In genomic region chr11:75537491-75538183, GRCm38 (mm10) we compare ENCODE assay signal across 8 mouse cellular contexts. TPM values are rescaled to one million over a fixed set of nuclear protein-coding genes. Genes with fewer than 3 reads are reported as not detected.
DNase-seq lines count a peak whose midpoint lies in the region; ATAC-seq and TF ChIP-seq lines count a peak whose summit lies in the region.

No protein-coding gene starts in this region.

- no peak overlapping the region for H3K9ac ChIP-seq in kidney, embryonic 15.5 days
- H3K9ac ChIP-seq in hindbrain, embryonic 12.5 days = 0 out of 2 replicates have a peak overlapping the region, but pooled peaks have one; percentile 18
- H3K9ac ChIP-seq in liver, postnatal 0 days (replicated peaks) = no peak overlapping the region

- 54% methylated on average over 11 of the region's 11 CpGs for WGBS in kidney, embryonic 15.5 days
- 3% methylated on average over 11 of the region's 11 CpGs for WGBS in cerebellum, adult 2 months
- 36% methylated on average over 11 of the region's 11 CpGs for WGBS in hindbrain, embryonic 12.5 days
- WGBS in liver, postnatal 0 days (ENCODE audit: insufficient replicate concordance) = 66% methylated on average over 11 of the region's 11 CpGs

- peaks cover 56% of the 10 kb centered on the region for H3K4me1 ChIP-seq in kidney, embryonic 15.5 days
- H3K4me1 ChIP-seq in cerebellum, adult 2 months (ENCODE audit: control insufficient read depth, insufficient read depth, low read length) = peaks cover 63% of the 10 kb centered on the region
- peaks cover 40% of the 10 kb centered on the region for H3K4me1 ChIP-seq in hindbrain, embryonic 12.5 days
- peaks cover 21% of the 10 kb centered on the region for H3K4me1 ChIP-seq in liver, postnatal 0 days (ENCODE audit: insufficient read depth)

- H3K4me2 ChIP-seq in kidney, embryonic 15.5 days = no peak overlapping the region
- H3K4me2 ChIP-seq in hindbrain, embryonic 12.5 days (replicated peaks) = no peak overlapping the region
- no peak overlapping the region for H3K4me2 ChIP-seq in liver, postnatal 0 days (ENCODE audit: low read depth, low read length)

- H3K36me3 ChIP-seq in kidney, embryonic 15.5 days = no peaks in the 10 kb centered on the region
- no peaks in the 10 kb centered on the region for H3K36me3 ChIP-seq in hindbrain, embryonic 12.5 days
- H3K36me3 ChIP-seq in liver, postnatal 0 days (replicated peaks; ENCODE audit: insufficient read depth, low read length) = no peaks in the 10 kb centered on the region; the same call in 1 of the 2 replicates

- no peak overlapping the region for H3K4me3 ChIP-seq in kidney, embryonic 15.5 days (replicated peaks)
- peak overlapping the region; percentile 3 for H3K4me3 ChIP-seq in cerebellum, adult 2 months (replicated peaks; ENCODE audit: insufficient read depth, low read depth, low read length)
- H3K4me3 ChIP-seq in hindbrain, embryonic 12.5 days = no peak overlapping the region
- H3K4me3 ChIP-seq in liver, postnatal 0 days (ENCODE audit: low read depth, low read length) = no peak overlapping the region

- DNase-seq in kidney, adult 11 months = no peak
- DNase-seq in cerebellum, adult 2 months = peak; percentile 74 to 80
- DNase-seq in liver, postnatal 0 days = peak; percentile 45
- peak; percentile 74 for DNase-seq in thymus, postnatal 25 days
- no peak for DNase-seq in frontal cortex, postnatal 36 days (ENCODE audit: low spot score in 2 of 2)
- no peak for DNase-seq in gastrocnemius, adult 8-10 months (ENCODE audit: low spot score in 2 of 2)

- peak overlapping the region; percentile 57 for H3K27ac ChIP-seq in kidney, embryonic 15.5 days
- peak overlapping the region; percentile 90 for H3K27ac ChIP-seq in cerebellum, adult 2 months (ENCODE audit: insufficient read depth, low read length)
- H3K27ac ChIP-seq in hindbrain, embryonic 12.5 days = 0 out of 2 replicates have a peak overlapping the region, but pooled peaks have one; percentile 24
- H3K27ac ChIP-seq in liver, postnatal 0 days (ENCODE audit: low read depth) = 0 out of 2 replicates have a peak overlapping the region, but pooled peaks have one; percentile 1

- no peak for TF ChIP-seq POLR2A in cerebellum, adult 2 months (IDR thresholded peaks at IDR 0.05; ENCODE audit: borderline replicate concordance, insufficient read depth, low read length)

- peak; percentile 14; the same call in 1 of the 2 replicates for TF ChIP-seq CTCF in cerebellum, adult 2 months (IDR thresholded peaks at IDR 0.05; ENCODE audit: borderline replicate concordance, insufficient read depth, low read depth, low read length)
- TF ChIP-seq CTCF in liver, postnatal 0 days (IDR thresholded peaks at IDR 0.05; ENCODE audit: low read depth) = peak; percentile 16; the same call in 1 of the 2 replicates

- no peak for TF ChIP-seq EP300 in liver, postnatal 0 days (IDR thresholded peaks at IDR 0.05; ENCODE audit: low read depth)

- H3K27me3 ChIP-seq in kidney, embryonic 15.5 days = no peaks in the 10 kb centered on the region
- no peaks in the 10 kb centered on the region for H3K27me3 ChIP-seq in cerebellum, adult 2 months (ENCODE audit: control insufficient read depth, insufficient read depth, low read length)
- H3K27me3 ChIP-seq in hindbrain, embryonic 12.5 days = no peaks in the 10 kb centered on the region
- H3K27me3 ChIP-seq in liver, postnatal 0 days (ENCODE audit: insufficient read depth, low read length) = no peaks in the 10 kb centered on the region

- no peaks in the 10 kb centered on the region for H3K9me3 ChIP-seq in kidney, embryonic 15.5 days (replicated peaks)
- no peaks in the 10 kb centered on the region for H3K9me3 ChIP-seq in hindbrain, embryonic 12.5 days (replicated peaks)
- no peaks in the 10 kb centered on the region for H3K9me3 ChIP-seq in liver, postnatal 0 days (ENCODE audit: low read length)

- ATAC-seq in kidney, embryonic 15.5 days (replicated peaks; ENCODE audit: low FRiP score) = 0 out of 2 replicates have a peak, but pooled peaks have one; percentile 44
- no peak for ATAC-seq in hindbrain, embryonic 12.5 days (ENCODE audit: low FRiP score)
- ATAC-seq in liver, postnatal 0 days = peak; percentile 31; the same call in 1 of the 2 replicates

RNA-seq across cellular contexts. Expression of gene Slc43a2, which starts 6.1 kb away (rescaled TPM):
- 7.5 and 8.0 TPM in 2 replicates for polyA plus RNA-seq in kidney, embryonic 15.5 days (2015; fragmentation: Nextera tagmentation; extraction: Ambion mirVana)
- 57.4 and 67.1 TPM in 2 replicates for polyA plus RNA-seq in cerebellum, adult 2 months (2012; rRNA removed)
- 15.9 and 16.5 TPM in 2 replicates for polyA plus RNA-seq in hindbrain, embryonic 12.5 days (2016; fragmentation: Nextera tagmentation; extraction: Ambion mirVana)
- 5.9 and 7.2 TPM in 2 replicates for polyA plus RNA-seq in liver, postnatal 0 days (2015; fragmentation: Nextera tagmentation; extraction: Ambion mirVana)
- total RNA-seq in gastrocnemius, adult 8-10 months (2022) = 10 to 100 TPM; 22.0 to 28.2 (median 24.4) TPM

RNA-seq across cellular contexts. Expression of gene Scarf1, which starts 24.3 kb away (rescaled TPM):
- 15.0 and 15.4 TPM in 2 replicates for polyA plus RNA-seq in kidney, embryonic 15.5 days (2015; fragmentation: Nextera tagmentation; extraction: Ambion mirVana)
- polyA plus RNA-seq in cerebellum, adult 2 months (2012; rRNA removed) = 3.3 and 3.4 TPM in 2 replicates
- polyA plus RNA-seq in hindbrain, embryonic 12.5 days (2016; fragmentation: Nextera tagmentation; extraction: Ambion mirVana) = 5.7 and 5.8 TPM in 2 replicates
- 3.1 TPM in 2 replicates for polyA plus RNA-seq in liver, postnatal 0 days (2015; fragmentation: Nextera tagmentation; extraction: Ambion mirVana)
- total RNA-seq in gastrocnemius, adult 8-10 months (2022) = 1 to 10 TPM; 1.6 to 2.8 (median 2.1) TPM

RNA-seq across cellular contexts. Expression of gene Rilp, which starts 27.7 kb away (rescaled TPM):
- 1.3 TPM in 2 replicates for polyA plus RNA-seq in kidney, embryonic 15.5 days (2015; fragmentation: Nextera tagmentation; extraction: Ambion mirVana)
- 5.4 and 5.7 TPM in 2 replicates for polyA plus RNA-seq in cerebellum, adult 2 months (2012; rRNA removed)
- polyA plus RNA-seq in hindbrain, embryonic 12.5 days (2016; fragmentation: Nextera tagmentation; extraction: Ambion mirVana) = 0.68 and 0.75 TPM in 2 replicates
- polyA plus RNA-seq in liver, postnatal 0 days (2015; fragmentation: Nextera tagmentation; extraction: Ambion mirVana) = 13.2 and 13.4 TPM in 2 replicates
- 10 to 100 TPM; 28.7 to 34.0 (median 30.9) TPM for total RNA-seq in gastrocnemius, adult 8-10 months (2022)

RNA-seq across cellular contexts. Expression of gene Pitpna, which starts 50.3 kb away (rescaled TPM):
- polyA plus RNA-seq in kidney, embryonic 15.5 days (2015; fragmentation: Nextera tagmentation; extraction: Ambion mirVana) = 77.6 and 83.5 TPM in 2 replicates
- 295 and 319 TPM in 2 replicates for polyA plus RNA-seq in cerebellum, adult 2 months (2012; rRNA removed)
- 116 and 125 TPM in 2 replicates for polyA plus RNA-seq in hindbrain, embryonic 12.5 days (2016; fragmentation: Nextera tagmentation; extraction: Ambion mirVana)
- 30.1 and 36.7 TPM in 2 replicates for polyA plus RNA-seq in liver, postnatal 0 days (2015; fragmentation: Nextera tagmentation; extraction: Ambion mirVana)
- total RNA-seq in gastrocnemius, adult 8-10 months (2022) = 100 to 1,000 TPM; 153 to 214 (median 207) TPM

RNA-seq across cellular contexts. Expression of gene Prpf8, which starts 51.0 kb away (rescaled TPM):
- 54.6 and 61.7 TPM in 2 replicates for polyA plus RNA-seq in kidney, embryonic 15.5 days (2015; fragmentation: Nextera tagmentation; extraction: Ambion mirVana)
- 110 and 123 TPM in 2 replicates for polyA plus RNA-seq in cerebellum, adult 2 months (2012; rRNA removed)
- 68.9 and 74.2 TPM in 2 replicates for polyA plus RNA-seq in hindbrain, embryonic 12.5 days (2016; fragmentation: Nextera tagmentation; extraction: Ambion mirVana)
- 12.1 and 13.9 TPM in 2 replicates for polyA plus RNA-seq in liver, postnatal 0 days (2015; fragmentation: Nextera tagmentation; extraction: Ambion mirVana)
- total RNA-seq in gastrocnemius, adult 8-10 months (2022) = 10 to 100 TPM; 73.7 to 90.1 (median 78.3) TPM

Comparison
In these comparisons a context has a peak if more than half of its experiments do, and no peak if none do; other contexts are left out.
1. H3K27ac ChIP-seq: peak in every context shown above with its lines; median percentile 90 in cerebellum, adult 2 months; 57 in kidney, embryonic 15.5 days; 24 in hindbrain, embryonic 12.5 days; 1 in liver, postnatal 0 days.
2. DNase-seq: peak in cerebellum, adult 2 months (2 of 2), liver, postnatal 0 days (single experiment) and thymus, postnatal 25 days (single experiment); none in kidney, adult 11 months (single experiment), frontal cortex, postnatal 36 days (0 of 2) and gastrocnemius, adult 8-10 months (0 of 2).